Mouse (Mus musculus) lung, embryonic 15.5 days (tissue): ENCODE results near the gene Gnaq. TPM values are rescaled to one million over a fixed set of nuclear protein-coding genes. Genes with fewer than 3 reads are reported as not detected.

Experiments used
- ATAC-seq: fragments of 200-750 bp; cut with Nextera tagmentation; 2 replicates; pipeline ENCODE4 v1.8.0; 2017; ENCODE audit warnings: moderate number of reproducible peaks, borderline replicate concordance; ENCODE audit not compliant: low FRiP score, low TSS enrichment; ENCODE audit errors: extremely low read depth
- H3K27ac ChIP-seq: fragments of 300-500 bp; sonication (generic); 2 replicates; pipeline ENCODE4 v1.5.1; 2015; ENCODE audit warnings: moderate library complexity, mild to moderate bottlenecking, inconsistent platforms
- H3K27me3 ChIP-seq: fragments of 300-500 bp; sonication (generic); 2 replicates; pipeline ENCODE4 v1.6.1; 2015; ENCODE audit warnings: inconsistent platforms
- H3K36me3 ChIP-seq: fragments of 300-500 bp; sonication (generic); 2 replicates; pipeline ENCODE4 v1.6.1; 2015; ENCODE audit warnings: inconsistent platforms
- H3K4me1 ChIP-seq: fragments of 300-500 bp; sonication (generic); 2 replicates; pipeline ENCODE4 v1.6.1; 2015; ENCODE audit warnings: inconsistent platforms
- H3K4me2 ChIP-seq: fragments of 300-500 bp; sonication (generic); 2 replicates; pipeline ENCODE4 v1.6.1; 2015; ENCODE audit warnings: inconsistent platforms, mild to moderate bottlenecking, moderate library complexity
- H3K4me3 ChIP-seq: fragments of 300-500 bp; sonication (generic); 2 replicates; pipeline ENCODE4 v1.5.1; 2015; ENCODE audit warnings: mild to moderate bottlenecking, inconsistent platforms
- H3K9ac ChIP-seq: fragments of 300-500 bp; sonication (generic); 2 replicates; pipeline ENCODE4 v1.6.1; 2015; ENCODE audit warnings: inconsistent platforms
- H3K9me3 ChIP-seq: fragments of 300-500 bp; sonication (generic); 2 replicates; pipeline ENCODE4 v1.6.1; 2016; ENCODE audit warnings: inconsistent platforms
- WGBS: fragments of 180-500 bp; shearing (Covaris S2); methylation state at CpG from one replicate; pipeline ENCODE4 v1.1.7; 2015; 5-methylcytosine and 5-hydroxymethylcytosine counted together
- polyA plus RNA-seq: library from polyadenylated mRNA; unstranded; fragments of >200 nt; fragmentation: Nextera tagmentation; extraction: Ambion mirVana; gene quantifications from 2 replicates; pipeline ENCODE4 v1.2.1, GENCODE M21; 2015

The Gnaq gene
- polyA plus RNA-seq, 1 experiment from 2014 or later = 34.3 TPM

GRCm38 (mm10) chr19:16129171-16129570 lies 3.5 kb upstream of the Gnaq start:
- H3K4me3 ChIP-seq = no peak overlapping the region
- no peak overlapping the region for H3K4me2 ChIP-seq
- no peak overlapping the region for H3K9ac ChIP-seq
- H3K4me1 ChIP-seq = peaks cover 17% of the 10 kb centered on the region
- H3K36me3 ChIP-seq = no peaks in the 10 kb centered on the region
- no peak overlapping the region for H3K27ac ChIP-seq
- H3K27me3 ChIP-seq = no peaks in the 10 kb centered on the region
- ATAC-seq = no peak
- 91% methylated on average over 2 of the region's 2 CpGs for WGBS
- H3K9me3 ChIP-seq = no peaks in the 10 kb centered on the region

- no peak overlapping the region for H3K9ac ChIP-seq
- no peak overlapping the region for H3K4me2 ChIP-seq
- no peak overlapping the region for H3K4me3 ChIP-seq
- no peaks in the 10 kb centered on the region for H3K36me3 ChIP-seq
- no peak for ATAC-seq
- peaks cover 30% of the 10 kb centered on the region for H3K4me1 ChIP-seq
- H3K9me3 ChIP-seq = no peaks in the 10 kb centered on the region
- H3K27ac ChIP-seq = peak overlapping the region; percentile 72
- whole genome bisulfite sequencing = 29% methylated on average over 3 of the region's 3 CpGs
- no peaks in the 10 kb centered on the region for H3K27me3 ChIP-seq
Measured at GRCm38 (mm10) chr19:16130476-16130875, 2.2 kb upstream of the Gnaq start.

DNA sequence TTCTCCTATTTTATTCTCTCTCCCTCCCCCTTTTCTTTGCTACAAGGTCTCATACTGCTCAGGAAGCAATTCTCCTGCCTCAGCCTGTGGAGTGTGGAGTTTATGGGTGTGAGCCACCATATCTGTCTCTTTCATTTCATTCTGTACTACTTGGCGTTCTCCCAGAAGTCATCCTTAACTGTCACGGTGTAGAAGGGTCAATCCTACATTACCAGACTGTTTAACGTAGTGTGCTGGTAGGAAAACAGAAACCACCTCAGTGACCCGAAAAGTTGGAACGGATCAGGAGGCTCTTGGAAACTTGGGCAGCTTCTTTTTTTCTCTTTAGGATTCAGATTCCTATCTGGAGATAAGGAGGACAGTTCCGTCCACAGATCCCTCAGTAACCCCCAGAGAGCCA lies 800 bp upstream of the Gnaq start:
- peak overlapping the region; percentile 80 for H3K9ac ChIP-seq
- H3K4me1 ChIP-seq = peaks cover 36% of the 10 kb centered on the region
- ATAC-seq = no peak
- H3K4me3 ChIP-seq = peak overlapping the region; percentile 97
- no peaks in the 10 kb centered on the region for H3K27me3 ChIP-seq
- H3K4me2 ChIP-seq = peak overlapping the region; percentile 70
- peak overlapping the region; percentile 96 for H3K27ac ChIP-seq
- 8% methylated on average over 6 of the region's 6 CpGs for WGBS
- no peaks in the 10 kb centered on the region for H3K36me3 ChIP-seq
- H3K9me3 ChIP-seq = no peaks in the 10 kb centered on the region

- H3K9me3 ChIP-seq = no peaks in the 10 kb centered on the region
- WGBS = 0% methylated on average over 27 of the region's 57 CpGs
- no peaks in the 10 kb centered on the region for H3K36me3 ChIP-seq
- peak overlapping the region; percentile 70 for H3K4me2 ChIP-seq
- H3K4me3 ChIP-seq = peak overlapping the region; percentile 97
- no peaks in the 10 kb centered on the region for H3K27me3 ChIP-seq
- peaks cover 40% of the 10 kb centered on the region for H3K4me1 ChIP-seq
- H3K9ac ChIP-seq = peak overlapping the region; percentile 99
- ATAC-seq = peak; percentile 95
- peak overlapping the region; percentile 96 for H3K27ac ChIP-seq
Measured at GRCm38 (mm10) chr19:16132340-16132790, 266 bp upstream of the Gnaq start.

DNA sequence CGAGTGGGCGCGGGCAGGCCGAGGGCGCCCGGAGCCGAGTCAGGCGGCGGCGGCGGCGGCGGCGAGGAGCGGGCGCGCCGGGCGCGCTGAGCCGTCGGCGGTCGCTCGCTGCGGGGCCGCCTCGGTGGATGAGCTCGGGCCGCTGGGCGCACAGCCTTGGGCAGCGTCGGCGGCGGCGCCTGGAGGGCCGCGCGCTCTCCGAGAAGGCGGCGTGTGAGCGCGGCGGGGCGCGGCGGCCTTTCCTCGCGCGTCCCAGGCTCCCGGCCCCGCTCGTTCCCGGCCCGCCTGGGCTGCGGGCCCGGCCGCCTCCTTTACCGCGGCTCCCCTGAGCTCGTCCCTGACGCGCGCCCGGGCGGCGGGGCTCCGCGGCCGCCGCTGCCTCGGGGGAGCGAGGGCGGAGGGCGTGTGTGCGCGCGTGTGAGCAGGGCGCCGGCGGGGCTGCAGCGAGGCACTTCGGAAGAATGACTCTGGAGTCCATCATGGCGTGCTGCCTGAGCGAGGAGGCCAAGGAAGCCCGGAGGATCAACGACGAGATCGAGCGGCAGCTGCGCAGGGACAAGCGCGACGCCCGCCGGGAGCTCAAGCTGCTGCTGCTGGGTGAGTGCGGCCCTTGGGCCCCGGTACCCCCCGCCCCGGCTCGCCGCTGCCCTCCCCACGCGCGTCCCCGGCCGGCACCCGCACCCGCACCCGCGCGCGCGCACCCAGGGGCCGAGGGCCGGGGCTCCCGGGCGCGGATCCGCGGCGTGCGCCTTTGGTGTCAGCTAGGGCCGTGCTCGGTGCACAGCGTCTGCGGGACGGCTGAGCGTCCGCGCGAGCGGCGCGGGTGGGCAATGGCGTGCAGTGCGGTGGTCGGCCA lies 462 bp downstream of the Gnaq start:
- H3K4me2 ChIP-seq = peak overlapping the region; percentile 70
- under 1% methylated on average over 87 of the region's 139 CpGs for WGBS
- peak overlapping the region; percentile 97 for H3K4me3 ChIP-seq
- H3K27me3 ChIP-seq = no peaks in the 10 kb centered on the region
- no peaks in the 10 kb centered on the region for H3K36me3 ChIP-seq
- peaks cover 47% of the 10 kb centered on the region for H3K4me1 ChIP-seq
- peak; percentile 55 for ATAC-seq
- no peaks in the 10 kb centered on the region for H3K9me3 ChIP-seq
- peak overlapping the region; percentile 99 for H3K9ac ChIP-seq
- H3K27ac ChIP-seq = peak overlapping the region; percentile 96

DNA sequence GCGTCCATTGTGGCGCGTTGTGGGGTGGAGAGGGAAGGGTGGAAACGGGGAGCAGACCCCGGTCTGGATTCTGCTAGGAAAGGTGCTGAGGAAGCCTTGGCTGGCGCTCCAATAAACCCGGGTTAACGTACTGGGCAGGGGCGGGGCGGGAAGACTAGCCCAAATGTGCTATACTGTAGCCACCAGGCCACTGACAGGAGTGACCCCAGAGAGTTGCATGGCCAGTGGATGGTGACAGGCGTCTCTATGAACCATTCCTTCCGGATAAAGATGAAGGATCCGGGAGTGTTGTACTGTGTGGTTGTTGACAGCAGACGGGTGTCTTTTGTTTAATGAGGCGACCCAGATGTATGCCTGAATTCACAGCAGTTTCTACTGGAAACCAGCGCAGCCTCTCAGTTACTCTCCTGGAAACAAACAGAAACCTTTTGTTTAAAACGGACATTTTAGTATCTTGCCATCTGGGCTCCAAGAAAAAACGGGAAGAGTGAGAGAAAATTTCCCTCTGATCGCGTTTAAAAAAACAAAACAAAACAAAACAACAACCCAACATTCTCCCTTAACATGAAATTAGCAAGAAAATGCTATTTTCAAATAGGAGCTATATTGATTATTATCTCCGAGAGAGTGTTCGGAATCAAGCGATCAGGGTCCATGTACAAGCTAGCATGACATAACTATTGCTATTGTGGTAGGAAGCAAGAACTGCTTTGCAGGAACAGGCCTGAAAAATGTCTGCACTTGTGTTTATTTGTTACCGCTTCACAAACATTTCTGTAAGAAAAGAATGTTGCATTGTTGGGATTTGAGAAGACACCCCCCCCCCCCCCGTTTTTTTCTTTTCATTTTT lies 1.3 kb downstream of the Gnaq start:
- Histone ChIP-seq H3K27me3 (no peaks in the 10 kb centered on the region), H3K36me3 (no peaks in the 10 kb centered on the region), H3K4me3 (peak overlapping the region; percentile 97), H3K9me3 (no peaks in the 10 kb centered on the region), H3K27ac (peak overlapping the region; percentile 96), H3K4me1 (peaks cover 56% of the 10 kb centered on the region), H3K9ac (peak overlapping the region; percentile 99), H3K4me2 (peak overlapping the region; percentile 70)
- peak; percentile 5; the same call in 1 of the 2 replicates for ATAC-seq
- 6% methylated on average over 25 of the region's 25 CpGs for WGBS

DNA sequence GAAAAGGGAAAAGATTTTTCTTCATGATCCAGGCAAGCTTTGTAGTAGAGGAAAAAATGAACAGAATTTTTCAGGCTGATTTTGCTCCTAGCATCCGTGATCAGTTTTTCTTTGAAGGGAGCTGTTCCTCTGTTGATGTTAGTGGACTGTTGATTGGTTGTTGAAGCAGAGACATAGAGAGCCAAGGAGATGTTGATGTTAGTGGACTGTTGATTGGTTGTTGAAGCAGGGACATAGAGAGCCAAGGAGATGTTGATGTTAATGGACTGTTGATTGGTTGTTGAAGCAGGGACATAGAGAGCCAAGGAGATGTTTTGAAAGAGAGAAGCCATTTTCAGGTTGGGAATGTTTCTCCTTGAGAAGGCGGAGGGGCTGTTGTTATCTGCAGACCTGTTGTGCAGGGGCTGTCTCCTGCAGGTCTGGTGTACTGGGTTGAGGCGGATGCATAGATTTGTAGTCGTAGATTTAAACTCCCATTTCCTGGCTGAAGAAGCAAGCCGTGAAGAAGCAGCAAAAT lies 5.5 kb downstream of the Gnaq start:
- H3K4me3 ChIP-seq = no peak overlapping the region
- H3K9me3 ChIP-seq = no peaks in the 10 kb centered on the region
- WGBS = 51% methylated on average over 5 of the region's 5 CpGs
- H3K27ac ChIP-seq = no peak overlapping the region
- no peak overlapping the region for H3K9ac ChIP-seq
- H3K36me3 ChIP-seq = peaks cover 1% of the 10 kb centered on the region; the same call in 1 of the 2 replicates
- H3K4me2 ChIP-seq = no peak overlapping the region; the same call in 1 of the 2 replicates
- H3K27me3 ChIP-seq = no peaks in the 10 kb centered on the region
- ATAC-seq = no peak
- peaks cover 70% of the 10 kb centered on the region for H3K4me1 ChIP-seq

GRCm38 (mm10) chr19:16140710-16141109 lies 8.1 kb downstream of the Gnaq start:
- no peak; the same call in 1 of the 2 replicates for ATAC-seq
- H3K9ac ChIP-seq = no peak overlapping the region
- no peak overlapping the region for H3K4me3 ChIP-seq
- no peaks in the 10 kb centered on the region for H3K27me3 ChIP-seq
- H3K4me2 ChIP-seq = no peak overlapping the region
- no peak overlapping the region for H3K27ac ChIP-seq
- peaks cover 7% of the 10 kb centered on the region; the same call in 1 of the 2 replicates for H3K36me3 ChIP-seq
- H3K4me1 ChIP-seq = peaks cover 53% of the 10 kb centered on the region
- H3K9me3 ChIP-seq = no peaks in the 10 kb centered on the region
- WGBS = 53% methylated on average over 4 of the region's 4 CpGs

DNA sequence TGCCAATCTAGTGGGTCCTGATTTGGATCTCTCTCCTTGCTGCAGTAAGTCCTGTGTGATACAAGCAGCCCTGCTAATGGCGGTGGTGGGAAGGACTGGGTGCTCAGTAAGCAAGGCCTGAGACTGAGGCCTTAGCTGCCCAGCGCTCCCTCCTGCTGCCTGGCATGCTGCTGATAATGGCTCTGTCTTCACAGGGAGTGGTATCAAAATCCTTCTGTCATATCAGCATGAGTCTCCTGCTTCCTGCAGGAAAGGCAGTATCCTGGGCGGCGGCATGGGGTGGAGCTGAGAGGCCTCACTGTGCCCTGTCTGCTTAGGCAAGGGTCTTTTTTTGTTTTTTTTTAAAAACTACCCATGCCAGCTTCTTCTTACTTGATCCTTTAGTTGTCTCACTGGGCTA lies 9.2 kb downstream of the Gnaq start:
- no peak for ATAC-seq
- H3K4me2 ChIP-seq = no peak overlapping the region
- H3K36me3 ChIP-seq = peaks cover 7% of the 10 kb centered on the region; the same call in 1 of the 2 replicates
- H3K4me3 ChIP-seq = no peak overlapping the region
- H3K27me3 ChIP-seq = no peaks in the 10 kb centered on the region
- WGBS = 63% methylated on average over 4 of the region's 4 CpGs
- H3K9me3 ChIP-seq = no peaks in the 10 kb centered on the region
- H3K4me1 ChIP-seq = peaks cover 49% of the 10 kb centered on the region
- no peak overlapping the region for H3K9ac ChIP-seq
- H3K27ac ChIP-seq = no peak overlapping the region

- Histone ChIP-seq H3K36me3 (peaks cover 7% of the 10 kb centered on the region; the same call in 1 of the 2 replicates), H3K27ac (no peak overlapping the region), H3K4me3 (no peak overlapping the region), H3K9ac (no peak overlapping the region), H3K4me1 (peaks cover 44% of the 10 kb centered on the region), H3K4me2 (no peak overlapping the region), H3K27me3 (no peaks in the 10 kb centered on the region), H3K9me3 (no peaks in the 10 kb centered on the region)
- ATAC-seq = no peak
- 95% methylated on average over 10 of the region's 10 CpGs for WGBS
Measured at GRCm38 (mm10) chr19:16142990-16143389, 10.4 kb downstream of the Gnaq start.

- ATAC-seq = no peak
- H3K27me3 ChIP-seq = no peaks in the 10 kb centered on the region
- 78% methylated on average over 6 of the region's 6 CpGs for WGBS
- no peak overlapping the region for H3K9ac ChIP-seq
- H3K4me2 ChIP-seq = no peak overlapping the region
- peaks cover 7% of the 10 kb centered on the region; the same call in 1 of the 2 replicates for H3K36me3 ChIP-seq
- no peak overlapping the region for H3K27ac ChIP-seq
- no peaks in the 10 kb centered on the region for H3K9me3 ChIP-seq
- no peak overlapping the region for H3K4me3 ChIP-seq
- H3K4me1 ChIP-seq = peaks cover 12% of the 10 kb centered on the region
Measured at GRCm38 (mm10) chr19:16147446-16147845, 14.8 kb downstream of the Gnaq start.
